Mouse (Mus musculus) midbrain, embryonic 12.5 days (tissue): ENCODE data around the gene Fhod1. TPM values are rescaled to one million over a fixed set of nuclear protein-coding genes. Genes with fewer than 3 reads are reported as not detected.

Experiments used
- ATAC-seq: fragments of 200-750 bp; cut with Nextera tagmentation; 2 replicates; pipeline ENCODE4 v1.8.0; 2017; ENCODE audit warnings: low read depth, moderate TSS enrichment, moderate library complexity; ENCODE audit not compliant: low FRiP score
- H3K27ac ChIP-seq: fragments of 300-500 bp; sonication (generic); replicated peaks from 2 replicates; pipeline ENCODE4 v1.5.1; 2016; ENCODE audit warnings: mild to moderate bottlenecking
- H3K27me3 ChIP-seq: fragments of 300-500 bp; sonication (generic); 2 replicates; pipeline ENCODE4 v1.6.1; 2016; ENCODE audit warnings: mild to moderate bottlenecking
- H3K36me3 ChIP-seq: fragments of 300-500 bp; sonication (generic); 2 replicates; pipeline ENCODE4 v1.6.1; 2016
- H3K4me1 ChIP-seq: fragments of 300-500 bp; sonication (generic); 2 replicates; pipeline ENCODE4 v1.6.1; 2016
- H3K4me2 ChIP-seq: fragments of 300-500 bp; sonication (generic); replicated peaks from 2 replicates; pipeline ENCODE4 v1.6.1; 2016; ENCODE audit warnings: mild to moderate bottlenecking, moderate library complexity
- H3K4me3 ChIP-seq: fragments of 300-500 bp; sonication (generic); 2 replicates; pipeline ENCODE4 v1.5.1; 2016; ENCODE audit warnings: mild to moderate bottlenecking
- H3K9ac ChIP-seq: fragments of 300-500 bp; sonication (generic); replicated peaks from 2 replicates; pipeline ENCODE4 v1.6.1; 2016; ENCODE audit warnings: mild to moderate bottlenecking, moderate library complexity
- H3K9me3 ChIP-seq: fragments of 300-500 bp; sonication (generic); 2 replicates; pipeline ENCODE4 v1.6.1; 2016; ENCODE audit warnings: mild to moderate bottlenecking
- WGBS: fragments of 180-500 bp; shearing (Covaris S2); methylation state at CpG from one replicate; pipeline ENCODE4 v1.1.7; 2016; 5-methylcytosine and 5-hydroxymethylcytosine counted together
- polyA plus RNA-seq: library from polyadenylated mRNA; unstranded; fragments of >200 nt; fragmentation: Nextera tagmentation; extraction: Ambion mirVana; gene quantifications from 2 replicates; pipeline ENCODE4 v1.2.1, GENCODE M21; 2016

Gene Fhod1
- polyA plus RNA-seq, 1 experiment from 2014 or later, result 2.0 TPM

- H3K4me3 ChIP-seq, result no peak overlapping the region
These were observed 36.0 kb downstream of the Fhod1 start for GRCm38 (mm10) chr8:105311718-105312117.

GRCm38 (mm10) chr8:105310118-105310517 lies 37.6 kb downstream of the Fhod1 start:
- H3K4me1 ChIP-seq, result peaks cover 12% of the 10 kb centered on the region
- ATAC-seq, result no peak
- H3K27me3 ChIP-seq, result no peaks in the 10 kb centered on the region
- no peak overlapping the region for H3K9ac ChIP-seq
- H3K36me3 ChIP-seq, result peaks cover 66% of the 10 kb centered on the region
- H3K9me3 ChIP-seq, result no peaks in the 10 kb centered on the region
- 87% methylated on average over 8 of the region's 8 CpGs for WGBS
- H3K4me2 ChIP-seq, result no peak overlapping the region
- no peak overlapping the region for H3K27ac ChIP-seq
- no peak overlapping the region for H3K4me3 ChIP-seq

More at GRCm38 (mm10) chr8:105311718-105312117, 36.0 kb downstream of the Fhod1 start:
- H3K4me2 ChIP-seq, result no peak overlapping the region
- H3K9ac ChIP-seq, result no peak overlapping the region
- no peak overlapping the region for H3K27ac ChIP-seq
- 85% methylated on average over 1 of the region's 1 CpGs for WGBS
- no peaks in the 10 kb centered on the region for H3K9me3 ChIP-seq
- no peaks in the 10 kb centered on the region for H3K4me1 ChIP-seq
- H3K27me3 ChIP-seq, result no peaks in the 10 kb centered on the region
- H3K36me3 ChIP-seq, result peaks cover 76% of the 10 kb centered on the region
- ATAC-seq, result no peak

GRCm38 (mm10) chr8:105309142-105309847 lies 38.5 kb downstream of the Fhod1 start:
- Histone ChIP-seq H3K27me3 (no peaks in the 10 kb centered on the region), H3K4me2 (no peak overlapping the region), H3K27ac (no peak overlapping the region), H3K4me3 (no peak overlapping the region), H3K4me1 (peaks cover 12% of the 10 kb centered on the region), H3K36me3 (peaks cover 64% of the 10 kb centered on the region), H3K9ac (no peak overlapping the region), H3K9me3 (no peaks in the 10 kb centered on the region)
- 82% methylated on average over 15 of the region's 15 CpGs for WGBS
- no peak for ATAC-seq

GRCm38 (mm10) chr8:105308428-105308827 lies 39.3 kb downstream of the Fhod1 start:
- Histone ChIP-seq H3K4me3 (no peak overlapping the region), H3K9me3 (no peaks in the 10 kb centered on the region), H3K27me3 (no peaks in the 10 kb centered on the region), H3K27ac (no peak overlapping the region), H3K36me3 (peaks cover 64% of the 10 kb centered on the region), H3K4me1 (peaks cover 12% of the 10 kb centered on the region), H3K9ac (no peak overlapping the region), H3K4me2 (no peak overlapping the region)
- WGBS, result 95% methylated on average over 10 of the region's 10 CpGs
- ATAC-seq, result no peak

GRCm38 (mm10) chr8:105307670-105308069 lies 40.1 kb downstream of the Fhod1 start:
- Histone ChIP-seq H3K27me3 (no peaks in the 10 kb centered on the region), H3K4me3 (no peak overlapping the region), H3K9me3 (no peaks in the 10 kb centered on the region), H3K36me3 (peaks cover 63% of the 10 kb centered on the region), H3K4me2 (no peak overlapping the region), H3K27ac (no peak overlapping the region), H3K9ac (no peak overlapping the region), H3K4me1 (peaks cover 12% of the 10 kb centered on the region)
- ATAC-seq, result no peak
- WGBS, result 95% methylated on average over 13 of the region's 13 CpGs

GRCm38 (mm10) chr8:105306146-105306691 lies 41.5 kb downstream of the Fhod1 start:
- Histone ChIP-seq H3K36me3 (peaks cover 71% of the 10 kb centered on the region), H3K4me3 (0 out of 2 replicates have a peak overlapping the region, but pooled peaks have one; percentile 12), H3K27me3 (no peaks in the 10 kb centered on the region), H3K9me3 (no peaks in the 10 kb centered on the region), H3K4me1 (peaks cover 12% of the 10 kb centered on the region), H3K4me2 (peak overlapping the region; percentile 42), H3K27ac (peak overlapping the region; percentile 46; the same call in 1 of the 2 replicates), H3K9ac (no peak overlapping the region)
- 61% methylated on average over 5 of the region's 5 CpGs for WGBS
- ATAC-seq, result peak; percentile 11; the same call in 1 of the 2 replicates

GRCm38 (mm10) chr8:105305211-105306145 lies 42.3 kb downstream of the Fhod1 start, which contains the start of gene Elmo3:
Gene Elmo3 (plus strand): TSS chr8:105305601.
- H3K27ac ChIP-seq, result peak within 1 kb of the TSS; percentile 46; the same call in 1 of the 2 replicates
- peak within 1 kb of the TSS; percentile 37 for H3K9ac ChIP-seq
- H3K9me3 ChIP-seq, result no peaks in the 10 kb centered on the region
- H3K4me1 ChIP-seq, result peaks cover 12% of the 10 kb centered on the region
- 10% methylated on average over 27 of the region's 30 CpGs for WGBS
- H3K36me3 ChIP-seq, result peaks cover 78% of the 10 kb centered on the region
- peak within 1 kb of the TSS; percentile 42 for H3K4me2 ChIP-seq
- no peaks in the 10 kb centered on the region for H3K27me3 ChIP-seq
- ATAC-seq, result peak; percentile 39
- peak within 1 kb of the TSS; percentile 12; the same call in 1 of the 2 replicates for H3K4me3 ChIP-seq

GRCm38 (mm10) chr8:105304325-105305210 lies 43.2 kb downstream of the Fhod1 start:
- no peak overlapping the region for H3K27ac ChIP-seq
- H3K9me3 ChIP-seq, result no peaks in the 10 kb centered on the region
- peaks cover 82% of the 10 kb centered on the region for H3K36me3 ChIP-seq
- H3K4me3 ChIP-seq, result no peak overlapping the region
- WGBS, result 79% methylated on average over 9 of the region's 9 CpGs
- no peak; the same call in 1 of the 2 replicates for ATAC-seq
- H3K4me2 ChIP-seq, result no peak overlapping the region
- peaks cover 12% of the 10 kb centered on the region for H3K4me1 ChIP-seq
- H3K27me3 ChIP-seq, result no peaks in the 10 kb centered on the region
- H3K9ac ChIP-seq, result no peak overlapping the region

- H3K27me3 ChIP-seq, result no peaks in the 10 kb centered on the region
- H3K27ac ChIP-seq, result no peak overlapping the region
- H3K4me2 ChIP-seq, result no peak overlapping the region
- H3K36me3 ChIP-seq, result peaks cover 79% of the 10 kb centered on the region
- no peak overlapping the region for H3K9ac ChIP-seq
- H3K4me1 ChIP-seq, result peaks cover 14% of the 10 kb centered on the region
- no peaks in the 10 kb centered on the region for H3K9me3 ChIP-seq
- 90% methylated on average over 9 of the region's 9 CpGs for WGBS
- ATAC-seq, result no peak
- H3K4me3 ChIP-seq, result no peak overlapping the region
These were observed 43.9 kb downstream of the Fhod1 start for GRCm38 (mm10) chr8:105303874-105304273.

- no peak for ATAC-seq
- WGBS, result 83% methylated on average over 8 of the region's 8 CpGs
- no peak overlapping the region for H3K9ac ChIP-seq
- H3K9me3 ChIP-seq, result no peaks in the 10 kb centered on the region
- H3K4me2 ChIP-seq, result no peak overlapping the region
- peaks cover 76% of the 10 kb centered on the region for H3K36me3 ChIP-seq
- peaks cover 19% of the 10 kb centered on the region for H3K4me1 ChIP-seq
- H3K27me3 ChIP-seq, result no peaks in the 10 kb centered on the region
- no peak overlapping the region for H3K27ac ChIP-seq
- no peak overlapping the region for H3K4me3 ChIP-seq
These were observed 44.4 kb downstream of the Fhod1 start for GRCm38 (mm10) chr8:105303396-105303795.

- no peak overlapping the region for H3K9ac ChIP-seq
- H3K36me3 ChIP-seq, result peaks cover 56% of the 10 kb centered on the region
- no peaks in the 10 kb centered on the region; the same call in 1 of the 2 replicates for H3K27me3 ChIP-seq
- H3K4me2 ChIP-seq, result no peak overlapping the region
- WGBS, result 94% methylated on average over 8 of the region's 8 CpGs
- peaks cover 17% of the 10 kb centered on the region for H3K4me1 ChIP-seq
- no peaks in the 10 kb centered on the region for H3K9me3 ChIP-seq
- no peak overlapping the region for H3K27ac ChIP-seq
- ATAC-seq, result no peak
- no peak overlapping the region for H3K4me3 ChIP-seq
These were observed 47.8 kb downstream of the Fhod1 start for GRCm38 (mm10) chr8:105299962-105300361.
